Mouse (Mus musculus): ENCODE results near the gene Zscan12.
"Not testable (repeated sequence)": the region's sequence is repeated elsewhere in the genome, so short reads cannot be mapped to it uniquely, and the experiment has no call there.

The Zscan12 gene
- long read RNA-seq, experiment 1, full-length matches to known transcripts, result 3 of 8 reads
- long read RNA-seq, experiment 1, partial matches to known transcripts, result 1 of 8 reads
- long read RNA-seq, experiment 1, other reads (novel, unspliced or antisense), result 4 of 8 reads
- long read RNA-seq, experiment 2, full-length matches to known transcripts, result 8 of 13 reads
- long read RNA-seq, experiment 2, partial matches to known transcripts, result 0 of 13 reads
- long read RNA-seq, experiment 2, other reads (novel, unspliced or antisense), result 5 of 13 reads

DNA sequence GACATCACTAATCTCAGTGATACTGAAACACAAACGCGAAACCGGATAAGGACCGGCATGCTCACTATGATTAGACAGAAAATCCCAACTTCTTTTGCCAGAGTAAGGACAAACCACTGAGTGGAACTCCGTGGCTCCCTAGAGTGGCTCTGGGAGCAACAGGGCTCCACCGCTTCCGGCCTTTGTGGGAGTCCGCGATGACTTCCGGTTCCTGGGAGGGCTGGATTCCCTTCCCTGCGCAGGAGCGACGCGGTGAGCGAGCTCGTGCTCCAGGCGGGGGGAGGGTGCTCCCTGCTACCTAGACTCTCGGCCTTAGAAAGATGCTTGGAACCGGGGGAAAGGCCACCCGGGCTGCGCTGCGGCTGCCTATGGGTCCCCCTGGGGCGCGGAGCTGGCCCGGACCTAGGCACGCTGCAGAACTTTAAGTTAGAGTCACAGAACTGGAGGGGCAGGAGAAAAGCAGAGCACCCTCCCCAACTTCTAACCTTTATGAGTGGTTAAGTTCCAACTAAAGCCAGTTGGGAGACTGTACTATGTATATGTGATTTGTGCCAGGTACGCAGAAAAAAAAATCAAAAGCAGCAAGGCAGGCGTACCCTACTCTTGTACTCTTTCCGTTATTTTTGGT, at the start of gene Zscan12:
Gene Zscan12, plus strand, starts transcription at position 200 of the 628 bp plus-strand sequence.
- intact Hi-C loops (cut with DNase I), result loop anchor here (5.0 kb wide), 2 partner anchors 90 to 145 kb away; partner anchors contain the start of gene Zscan26

DNA sequence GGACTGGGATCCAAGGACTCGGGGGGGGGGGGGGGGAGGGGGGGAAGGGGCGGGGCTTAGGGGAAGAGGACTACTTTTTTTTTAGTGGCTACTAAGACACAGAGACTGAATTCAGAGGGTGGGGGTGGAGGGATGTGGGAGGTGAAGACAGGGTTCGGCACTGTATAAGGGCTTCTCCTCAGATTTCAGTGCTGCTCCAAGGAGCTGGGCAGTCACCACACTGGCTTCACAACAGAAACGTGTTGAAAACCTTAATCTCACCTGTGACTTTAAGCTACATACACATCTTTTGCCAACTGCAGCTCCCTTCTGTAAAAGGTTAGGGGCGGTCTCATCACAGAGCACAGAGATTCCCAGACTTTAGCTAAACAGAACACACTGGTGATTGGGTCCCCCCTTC, 49.8 kb upstream of the Zscan12 start:
- intact Hi-C loops (cut with DNase I), result no loop called here

- intact Hi-C loops (cut with DNase I), result no loop called here
Measured at GRCm38 (mm10) chr13:21313903-21314302, 48.7 kb upstream of the Zscan12 start.

GRCm38 (mm10) chr13:21320262-21320661, 42.4 kb upstream of the Zscan12 start:
- intact Hi-C loops (cut with DNase I), result loop anchor here (10.0 kb wide), 1 partner anchor 95 kb away; no protein-coding TSS in a partner anchor

- intact Hi-C loops (cut with DNase I), result loop anchor here (10.0 kb wide), 1 partner anchor 97 kb away; no protein-coding TSS in a partner anchor
Measured at GRCm38 (mm10) chr13:21321890-21322494, 40.6 kb upstream of the Zscan12 start.

DNA sequence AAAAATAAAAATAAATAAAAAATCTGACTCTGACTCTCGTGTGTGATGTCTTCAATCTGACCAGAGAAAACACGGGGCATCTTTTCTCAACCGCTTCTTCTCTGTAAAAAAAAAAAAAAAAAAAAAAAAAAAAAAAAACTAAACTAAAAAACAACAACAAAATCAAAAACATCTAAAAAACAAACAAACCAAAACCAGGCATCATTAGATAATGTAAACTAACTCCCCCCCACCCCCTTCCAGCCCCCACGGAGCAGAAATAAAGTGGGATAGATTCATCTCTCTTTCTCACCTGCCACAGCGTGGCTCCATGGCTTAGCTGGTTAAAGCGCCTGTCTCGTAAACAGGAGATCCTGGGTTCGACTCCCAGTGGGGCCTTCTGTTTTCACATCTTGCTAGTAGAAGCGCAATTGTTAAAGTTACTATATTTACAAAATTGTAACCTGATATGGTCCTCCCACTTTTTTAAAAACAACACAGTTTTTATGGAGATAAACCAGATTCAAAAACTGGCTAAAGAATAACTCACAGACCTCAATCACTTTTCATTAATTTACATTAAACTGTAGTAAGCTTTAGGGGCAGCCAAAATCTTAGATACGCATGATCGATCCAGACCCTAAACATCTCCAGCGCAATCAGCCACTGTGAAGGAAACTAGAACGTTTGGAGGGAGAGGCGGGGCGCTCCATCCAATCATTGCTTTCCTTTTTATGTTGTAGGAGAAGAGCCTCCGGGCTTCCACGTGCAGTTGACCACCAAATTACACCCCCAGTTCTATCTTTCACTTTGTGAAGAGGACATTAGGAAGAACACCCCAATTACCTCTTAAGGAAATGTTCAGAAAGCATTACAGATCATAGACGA, 39.9 kb upstream of the Zscan12 start:
- intact Hi-C loops (cut with DNase I), result loop anchor here (10.0 kb wide), 1 partner anchor 98 kb away; no protein-coding TSS in a partner anchor

DNA sequence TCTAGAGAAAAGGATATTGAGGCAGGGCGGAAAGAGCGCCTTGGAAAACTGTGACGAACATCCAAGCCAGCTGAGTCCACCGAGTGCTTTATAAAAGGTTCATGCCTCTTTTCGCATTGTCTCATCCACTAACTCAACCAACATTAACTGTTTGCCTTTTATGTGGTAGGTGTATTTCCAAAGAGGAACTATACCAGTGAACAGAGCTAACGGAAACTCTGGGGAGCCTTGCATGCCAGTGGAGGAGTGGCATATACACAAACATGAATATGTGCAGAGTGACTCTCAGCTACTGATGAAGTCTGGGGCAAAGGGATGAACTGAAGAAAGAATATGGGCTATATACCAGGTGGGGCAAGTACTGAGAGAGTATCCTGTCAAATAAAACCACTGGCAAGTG, 39.2 kb upstream of the Zscan12 start:
- intact Hi-C loops (cut with DNase I), result loop anchor here (10.0 kb wide), 1 partner anchor 99 kb away; no protein-coding TSS in a partner anchor

DNA sequence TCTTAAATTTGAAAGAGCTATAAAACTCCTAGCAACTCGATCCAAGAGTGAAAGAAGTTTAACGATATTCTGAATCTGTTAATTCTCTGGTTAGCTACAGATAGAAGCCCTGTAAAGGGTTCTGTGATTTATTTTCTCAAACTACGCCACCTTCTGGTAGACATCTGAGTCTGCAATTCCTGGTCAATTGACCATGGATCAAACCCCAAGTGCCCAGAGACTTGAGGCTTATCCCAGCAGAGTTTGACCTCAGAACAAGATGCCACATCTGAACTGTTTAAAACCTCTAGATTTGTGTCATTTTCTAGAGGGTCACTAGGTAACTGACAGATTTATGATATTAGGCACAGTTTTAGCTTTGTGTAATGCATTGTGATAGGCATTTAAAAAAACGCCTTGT, 36.4 kb upstream of the Zscan12 start:
- intact Hi-C loops (cut with DNase I), result loop anchor here (2.0 to 10.0 kb wide), 3 partner anchors 51 to 159 kb away; no protein-coding TSS in a partner anchor

DNA sequence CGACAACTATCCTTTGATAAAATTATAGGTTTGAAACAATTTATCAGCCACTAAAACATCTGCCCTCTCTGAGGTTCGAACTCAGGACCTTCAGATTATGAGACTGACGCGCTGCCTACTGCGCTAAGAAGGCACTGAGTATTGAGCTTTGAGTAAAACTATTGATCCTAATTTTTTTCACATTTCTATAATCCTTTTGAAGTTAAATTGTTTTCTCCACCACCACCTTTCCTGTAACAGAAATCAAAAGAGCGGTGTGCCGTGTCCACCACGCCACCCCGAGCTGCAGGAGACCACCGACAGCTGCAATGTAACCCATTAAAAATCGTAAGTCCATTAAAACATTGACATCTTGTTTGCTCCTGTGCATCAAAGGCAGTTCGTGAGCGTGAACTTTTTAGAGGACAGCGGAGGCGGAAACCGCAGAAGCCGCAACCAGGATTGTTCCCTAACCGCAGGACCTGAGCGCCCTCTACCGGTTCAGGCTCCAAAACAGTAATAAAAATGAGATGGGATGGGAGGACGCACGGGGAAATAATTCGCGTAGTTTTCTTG, 35.9 kb upstream of the Zscan12 start:
- intact Hi-C loops (cut with DNase I), result loop anchor here (2.0 to 10.0 kb wide), 3 partner anchors 52 to 159 kb away; no protein-coding TSS in a partner anchor

GRCm38 (mm10) chr13:21327424-21327823, 35.2 kb upstream of the Zscan12 start:
- intact Hi-C loops (cut with DNase I), result loop anchor here (2.0 to 10.0 kb wide), 3 partner anchors 53 to 160 kb away; no protein-coding TSS in a partner anchor

- intact Hi-C loops (cut with DNase I), result no loop called here
Measured at GRCm38 (mm10) chr13:21346610-21347009, 16.0 kb upstream of the Zscan12 start, which contains the start of gene Olfr1367. TSS of gene Olfr1367 (plus strand) at chr13:21346910.

DNA sequence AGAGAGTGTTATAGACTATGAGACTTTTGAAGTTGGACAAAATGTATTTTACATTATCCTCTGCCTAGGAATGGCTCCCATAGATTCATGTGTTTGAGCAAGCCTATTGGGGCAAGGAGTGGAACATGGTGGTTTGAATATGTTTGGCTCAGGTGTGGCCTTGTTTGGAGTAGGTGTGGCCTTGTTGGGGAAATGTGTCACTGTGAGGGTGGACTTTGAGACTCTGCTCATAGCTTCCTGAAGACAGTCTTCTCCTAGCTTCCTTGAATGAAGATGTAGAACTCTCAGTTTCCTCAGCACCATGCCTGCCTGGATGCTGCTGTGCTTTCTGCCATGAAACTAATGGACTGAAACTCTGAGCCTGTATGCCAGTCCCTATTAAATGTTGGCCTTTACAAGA, 12.0 kb upstream of the Zscan12 start:
- intact Hi-C loops (cut with DNase I), result no loop called here

GRCm38 (mm10) chr13:21363719-21364118, 1.1 kb downstream of the Zscan12 start:
- intact Hi-C loops (cut with DNase I), result loop anchor here (5.0 kb wide), 2 partner anchors 89 to 144 kb away; partner anchors contain the start of gene Zscan26

- intact Hi-C loops (cut with DNase I), result loop anchor here (5.0 kb wide), 2 partner anchors 36 to 166 kb away; partner anchors contain the start of genes Zkscan3 and Zkscan8
Measured at GRCm38 (mm10) chr13:21366635-21367034, 4.0 kb downstream of the Zscan12 start.

DNA sequence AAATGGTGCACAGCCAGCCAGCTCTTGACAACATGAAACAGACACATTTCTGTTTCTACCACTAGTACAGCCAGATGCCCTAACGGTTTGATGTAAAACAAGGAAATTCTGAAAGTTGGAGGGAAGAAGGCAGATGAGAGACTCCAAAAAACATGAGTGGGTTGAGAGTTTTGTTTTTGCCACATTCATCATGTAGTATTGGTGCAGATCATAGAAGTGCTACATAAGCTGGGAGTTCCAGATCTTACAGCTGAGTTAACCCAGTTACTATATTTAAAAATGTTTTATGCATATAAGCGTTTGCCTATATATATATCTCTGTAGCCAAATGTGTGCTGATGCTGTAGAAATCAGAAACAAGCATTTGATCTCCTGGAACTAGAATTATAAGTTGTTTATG, 10.1 kb downstream of the Zscan12 start:
- intact Hi-C loops (cut with DNase I), result no loop called here

DNA sequence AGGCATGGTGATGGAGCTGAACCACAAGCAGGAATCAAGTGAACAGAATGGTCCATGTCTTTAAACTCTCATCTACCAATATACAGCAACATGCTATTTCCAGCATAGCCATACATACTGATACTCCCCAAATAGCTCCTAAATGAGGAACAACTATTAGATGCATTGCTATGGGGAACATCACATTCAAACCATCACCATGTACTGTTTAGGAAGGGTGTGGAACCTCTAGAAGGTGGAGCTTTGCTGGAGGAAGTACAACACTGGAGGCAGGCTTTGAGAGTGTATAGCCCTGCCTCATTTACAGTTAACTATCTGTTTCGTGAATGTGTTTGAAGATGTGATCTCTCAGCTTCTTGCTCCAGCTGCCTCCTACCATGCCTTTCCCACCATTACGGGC, 15.2 kb downstream of the Zscan12 start:
- intact Hi-C loops (cut with DNase I), result no loop called here

- intact Hi-C loops (cut with DNase I), result no loop called here
Measured at GRCm38 (mm10) chr13:21395211-21395610, 32.6 kb downstream of the Zscan12 start.

DNA sequence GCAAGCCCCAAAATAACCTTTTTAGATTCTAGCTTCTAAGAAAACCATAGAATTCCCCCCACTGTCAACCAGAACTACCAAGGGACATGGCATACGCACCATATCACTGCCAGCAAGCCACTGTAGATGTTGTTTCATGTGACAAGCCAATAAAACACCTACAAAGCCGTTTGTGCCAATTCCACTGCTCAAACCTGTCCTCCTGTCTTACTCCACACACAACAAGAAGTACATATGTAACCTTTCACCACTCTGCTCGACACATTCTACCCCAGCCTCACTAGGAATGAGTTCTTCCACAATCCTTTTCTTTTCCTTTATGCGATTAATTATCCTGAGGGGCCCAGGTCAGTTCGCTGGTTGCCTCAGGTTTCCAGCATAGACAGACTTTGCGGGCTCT, 33.0 kb downstream of the Zscan12 start:
- intact Hi-C loops (cut with DNase I), result no loop called here

- intact Hi-C loops (cut with DNase I), result not testable (repeated sequence)
Measured at GRCm38 (mm10) chr13:21396048-21396447, 33.4 kb downstream of the Zscan12 start.

DNA sequence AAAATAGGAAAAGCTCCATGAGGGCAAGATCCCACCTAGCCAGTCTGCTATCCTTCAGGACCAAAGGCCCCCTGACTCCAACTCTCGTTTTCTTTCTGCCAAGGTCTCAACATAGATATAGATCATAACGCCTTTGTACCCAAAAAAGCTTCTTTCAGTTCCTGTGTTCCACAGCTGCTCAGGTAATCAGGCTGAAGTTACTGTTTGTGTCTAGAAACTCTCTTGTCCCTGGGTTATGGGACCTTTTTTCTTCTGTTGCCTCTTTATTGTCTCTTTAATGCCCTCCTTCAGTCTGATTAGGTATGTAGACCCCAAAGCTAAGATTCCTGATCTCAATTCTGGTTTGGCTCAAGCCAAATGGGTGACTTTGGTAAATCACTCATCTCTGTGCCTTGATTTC, 34.9 kb downstream of the Zscan12 start:
- intact Hi-C loops (cut with DNase I), result no loop called here

Measured in adrenal gland (tissue).